Mouse (Mus musculus): Measurements from ENCODE around the gene Sf3a2. TPM values are rescaled to one million over a fixed set of nuclear protein-coding genes. Genes with fewer than 3 reads are reported as not detected.

Sf3a2 gene
- polyA plus RNA-seq, 1 experiment from 2014 or later: 119 TPM

- H3K9me3 ChIP-seq (ENCODE audit: control insufficient read depth, low read length): no peaks in the 10 kb centered on the region
- no peaks in the 10 kb centered on the region for H3K27me3 ChIP-seq (ENCODE audit: control insufficient read depth, insufficient read depth, low read length)
- DNase-seq (ENCODE audit: low spot score): no peak
- WGBS: 90% methylated on average over 4 of the region's 4 CpGs
- H3K4me1 ChIP-seq (replicated peaks; ENCODE audit: control insufficient read depth, insufficient read depth, low read length): peaks cover 9% of the 10 kb centered on the region; the same call in 1 of the 2 replicates
- no peak overlapping the region for H3K27ac ChIP-seq (ENCODE audit: low read depth, low read length)
- no peak overlapping the region for H3K9ac ChIP-seq (ENCODE audit: low read length)
- H3K36me3 ChIP-seq (ENCODE audit: control insufficient read depth, insufficient read depth, low read length): peaks cover 33% of the 10 kb centered on the region
- ATAC-seq (replicated peaks; ENCODE audit: low FRiP score): no peak
- no peak overlapping the region for H3K4me3 ChIP-seq (ENCODE audit: low read depth, low read length)
- no peak overlapping the region for H3K4me2 ChIP-seq (ENCODE audit: low read depth, low read length, severe bottlenecking)
These were observed 4.2 kb upstream of the Sf3a2 start for GRCm38 (mm10) chr10:80793803-80794202.

GRCm38 (mm10) chr10:80794750-80795149, 3.2 kb upstream of the Sf3a2 start:
- Histone ChIP-seq H3K9ac (ENCODE audit: low read length) (no peak overlapping the region), H3K4me1 (replicated peaks; ENCODE audit: control insufficient read depth, insufficient read depth, low read length) (peaks cover 13% of the 10 kb centered on the region; the same call in 1 of the 2 replicates), H3K4me3 (ENCODE audit: low read depth, low read length) (no peak overlapping the region), H3K27me3 (ENCODE audit: control insufficient read depth, insufficient read depth, low read length) (no peaks in the 10 kb centered on the region), H3K27ac (ENCODE audit: low read depth, low read length) (no peak overlapping the region), H3K36me3 (ENCODE audit: control insufficient read depth, insufficient read depth, low read length) (peaks cover 25% of the 10 kb centered on the region), H3K4me2 (ENCODE audit: low read depth, low read length, severe bottlenecking) (no peak overlapping the region), H3K9me3 (ENCODE audit: control insufficient read depth, low read length) (no peaks in the 10 kb centered on the region)
- DNase-seq (ENCODE audit: low spot score) (no peak), ATAC-seq (replicated peaks; ENCODE audit: low FRiP score) (no peak)
- 87% methylated on average over 8 of the region's 8 CpGs for WGBS

- 85% methylated on average over 9 of the region's 9 CpGs for WGBS
- H3K27ac ChIP-seq (ENCODE audit: low read depth, low read length): no peak overlapping the region
- H3K27me3 ChIP-seq (ENCODE audit: control insufficient read depth, insufficient read depth, low read length): no peaks in the 10 kb centered on the region
- ATAC-seq (replicated peaks; ENCODE audit: low FRiP score) (no peak), DNase-seq (ENCODE audit: low spot score) (no peak)
- peaks cover 17% of the 10 kb centered on the region; the same call in 1 of the 2 replicates for H3K4me1 ChIP-seq (replicated peaks; ENCODE audit: control insufficient read depth, insufficient read depth, low read length)
- H3K4me2 ChIP-seq (ENCODE audit: low read depth, low read length, severe bottlenecking): peak overlapping the region; percentile 96; the same call in 1 of the 2 replicates
- peaks cover 16% of the 10 kb centered on the region; the same call in 1 of the 2 replicates for H3K36me3 ChIP-seq (ENCODE audit: control insufficient read depth, insufficient read depth, low read length)
- no peaks in the 10 kb centered on the region for H3K9me3 ChIP-seq (ENCODE audit: control insufficient read depth, low read length)
- peak overlapping the region; percentile 93; the same call in 1 of the 2 replicates for H3K4me3 ChIP-seq (ENCODE audit: low read depth, low read length)
- H3K9ac ChIP-seq (ENCODE audit: low read length): no peak overlapping the region
These were observed 1.6 kb upstream of the Sf3a2 start for GRCm38 (mm10) chr10:80796307-80796848.

GRCm38 (mm10) chr10:80797186-80798149, 530 bp upstream of the Sf3a2 start:
- peak overlapping the region; percentile 96 for H3K4me2 ChIP-seq (ENCODE audit: low read depth, low read length, severe bottlenecking)
- peak overlapping the region; percentile 93 for H3K4me3 ChIP-seq (ENCODE audit: low read depth, low read length)
- peak overlapping the region; percentile 97 for H3K9ac ChIP-seq (ENCODE audit: low read length)
- no peaks in the 10 kb centered on the region for H3K9me3 ChIP-seq (ENCODE audit: control insufficient read depth, low read length)
- H3K36me3 ChIP-seq (ENCODE audit: control insufficient read depth, insufficient read depth, low read length): peaks cover 13% of the 10 kb centered on the region; the same call in 1 of the 2 replicates
- DNase-seq (ENCODE audit: low spot score) (no peak), ATAC-seq (replicated peaks; ENCODE audit: low FRiP score) (peak; percentile 74)
- H3K4me1 ChIP-seq (replicated peaks; ENCODE audit: control insufficient read depth, insufficient read depth, low read length): peaks cover 17% of the 10 kb centered on the region; the same call in 1 of the 2 replicates
- 4% methylated on average over 58 of the region's 59 CpGs for WGBS
- no peaks in the 10 kb centered on the region for H3K27me3 ChIP-seq (ENCODE audit: control insufficient read depth, insufficient read depth, low read length)
- peak overlapping the region; percentile 96 for H3K27ac ChIP-seq (ENCODE audit: low read depth, low read length)

GRCm38 (mm10) chr10:80799070-80799566, 1.1 kb downstream of the Sf3a2 start:
- peak overlapping the region; percentile 97 for H3K9ac ChIP-seq (ENCODE audit: low read length)
- DNase-seq (ENCODE audit: low spot score) (no peak), ATAC-seq (replicated peaks; ENCODE audit: low FRiP score) (peak; percentile 1; the same call in 1 of the 2 replicates)
- no peaks in the 10 kb centered on the region for H3K9me3 ChIP-seq (ENCODE audit: control insufficient read depth, low read length)
- peak overlapping the region; percentile 96 for H3K27ac ChIP-seq (ENCODE audit: low read depth, low read length)
- H3K4me3 ChIP-seq (ENCODE audit: low read depth, low read length): peak overlapping the region; percentile 93
- peaks cover 17% of the 10 kb centered on the region; the same call in 1 of the 2 replicates for H3K4me1 ChIP-seq (replicated peaks; ENCODE audit: control insufficient read depth, insufficient read depth, low read length)
- peaks cover 21% of the 10 kb centered on the region for H3K36me3 ChIP-seq (ENCODE audit: control insufficient read depth, insufficient read depth, low read length)
- WGBS: 4% methylated on average over 18 of the region's 18 CpGs
- H3K27me3 ChIP-seq (ENCODE audit: control insufficient read depth, insufficient read depth, low read length): no peaks in the 10 kb centered on the region
- H3K4me2 ChIP-seq (ENCODE audit: low read depth, low read length, severe bottlenecking): peak overlapping the region; percentile 96

- Histone ChIP-seq H3K27ac (ENCODE audit: low read depth, low read length) (no peak overlapping the region), H3K4me1 (replicated peaks; ENCODE audit: control insufficient read depth, insufficient read depth, low read length) (peaks cover 19% of the 10 kb centered on the region), H3K9ac (ENCODE audit: low read length) (no peak overlapping the region), H3K27me3 (ENCODE audit: control insufficient read depth, insufficient read depth, low read length) (peaks cover 5% of the 10 kb centered on the region; the same call in 1 of the 2 replicates), H3K4me2 (ENCODE audit: low read depth, low read length, severe bottlenecking) (no peak overlapping the region), H3K9me3 (ENCODE audit: control insufficient read depth, low read length) (no peaks in the 10 kb centered on the region), H3K4me3 (ENCODE audit: low read depth, low read length) (no peak overlapping the region), H3K36me3 (ENCODE audit: control insufficient read depth, insufficient read depth, low read length) (peaks cover 15% of the 10 kb centered on the region)
- no peak for ATAC-seq (replicated peaks; ENCODE audit: low FRiP score)
- DNase-seq (ENCODE audit: low spot score): no peak
- 92% methylated on average over 10 of the region's 10 CpGs for WGBS
These were observed 4.4 kb downstream of the Sf3a2 start for GRCm38 (mm10) chr10:80802204-80802912.

GRCm38 (mm10) chr10:80802996-80803395, 5.0 kb downstream of the Sf3a2 start:
- no peak overlapping the region for H3K4me2 ChIP-seq (ENCODE audit: low read depth, low read length, severe bottlenecking)
- peaks cover 7% of the 10 kb centered on the region for H3K27me3 ChIP-seq (ENCODE audit: control insufficient read depth, insufficient read depth, low read length)
- ATAC-seq (replicated peaks; ENCODE audit: low FRiP score) (no peak), DNase-seq (ENCODE audit: low spot score) (no peak)
- H3K4me3 ChIP-seq (ENCODE audit: low read depth, low read length): no peak overlapping the region
- H3K27ac ChIP-seq (ENCODE audit: low read depth, low read length): no peak overlapping the region
- WGBS: 93% methylated on average over 3 of the region's 3 CpGs
- no peak overlapping the region for H3K9ac ChIP-seq (ENCODE audit: low read length)
- H3K4me1 ChIP-seq (replicated peaks; ENCODE audit: control insufficient read depth, insufficient read depth, low read length): peaks cover 19% of the 10 kb centered on the region
- no peaks in the 10 kb centered on the region for H3K9me3 ChIP-seq (ENCODE audit: control insufficient read depth, low read length)
- peaks cover 15% of the 10 kb centered on the region for H3K36me3 ChIP-seq (ENCODE audit: control insufficient read depth, insufficient read depth, low read length)

GRCm38 (mm10) chr10:80804340-80804739, 6.3 kb downstream of the Sf3a2 start:
- ATAC-seq (replicated peaks; ENCODE audit: low FRiP score): no peak
- Histone ChIP-seq H3K36me3 (ENCODE audit: control insufficient read depth, insufficient read depth, low read length) (peaks cover 15% of the 10 kb centered on the region), H3K4me1 (replicated peaks; ENCODE audit: control insufficient read depth, insufficient read depth, low read length) (peaks cover 29% of the 10 kb centered on the region)

More at GRCm38 (mm10) chr10:80804340-80804739, 6.3 kb downstream of the Sf3a2 start:
- DNase-seq (ENCODE audit: low spot score): no peak
- H3K4me3 ChIP-seq (ENCODE audit: low read depth, low read length): no peak overlapping the region
- WGBS: 100% methylated on average over 2 of the region's 2 CpGs
- no peak overlapping the region for H3K4me2 ChIP-seq (ENCODE audit: low read depth, low read length, severe bottlenecking)
- H3K27ac ChIP-seq (ENCODE audit: low read depth, low read length): no peak overlapping the region
- no peaks in the 10 kb centered on the region for H3K9me3 ChIP-seq (ENCODE audit: control insufficient read depth, low read length)
- no peak overlapping the region for H3K9ac ChIP-seq (ENCODE audit: low read length)
- H3K27me3 ChIP-seq (ENCODE audit: control insufficient read depth, insufficient read depth, low read length): peaks cover 21% of the 10 kb centered on the region
